Mouse (Mus musculus) hematopoietic multipotent progenitor cell, adult 10-12 weeks (in vitro differentiated cells): ENCODE measurements around the gene Gm47959. TPM values are rescaled to one million over a fixed set of nuclear protein-coding genes. Genes with fewer than 3 reads are reported as not detected.

Experiments
- polyA plus RNA-seq: library from polyadenylated mRNA; stranded (reverse); fragments of >175 nt; gene quantifications from 2 replicates; pipeline ENCODE4 v1.2.3, GENCODE M21; 2012; ENCODE audit warnings: low replicate concordance

The Gm47959 gene
- polyA plus RNA-seq, result not detected in 2 replicates

DNA sequence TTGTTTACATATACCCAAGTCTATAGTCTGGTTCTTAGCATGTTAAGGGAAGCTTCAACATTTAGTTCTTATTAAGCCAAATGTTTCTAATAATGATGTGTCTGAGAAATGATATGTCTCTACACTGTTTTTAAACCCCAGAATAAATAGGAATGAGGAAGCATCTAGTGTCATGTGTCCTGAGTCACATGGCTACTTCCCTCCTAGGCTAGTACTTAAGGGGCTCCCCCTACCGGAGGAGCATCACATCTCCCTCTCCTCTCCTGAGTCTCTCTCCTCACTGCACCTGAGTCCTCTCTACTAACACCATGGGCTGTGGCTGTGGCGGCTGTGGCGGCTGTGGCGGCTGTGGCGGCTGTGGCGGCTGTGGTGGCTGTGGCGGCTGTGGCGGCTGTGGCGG is at the start of gene Gm47959:
Gene Gm47959, plus strand, starts transcription at position 243 of the 400 bp plus-strand sequence.

GRCm38 (mm10) chr1:82955913-82956312 is 44.4 kb upstream of the Gm47959 start, which contains the start of gene Gm7544:
Gene Gm7544, minus strand, starts transcription at chr1:82956013.

GRCm38 (mm10) chr1:82959870-82960385 is 40.4 kb upstream of the Gm47959 start, which contains the start of gene Gm47955:
Gene Gm47955, plus strand, starts transcription at chr1:82960286.

GRCm38 (mm10) chr1:83038109-83038672 is 37.8 kb downstream of the Gm47959 start, which contains the start of gene Slc19a3:
Gene Slc19a3, minus strand, starts transcription at chr1:83038448.

DNA sequence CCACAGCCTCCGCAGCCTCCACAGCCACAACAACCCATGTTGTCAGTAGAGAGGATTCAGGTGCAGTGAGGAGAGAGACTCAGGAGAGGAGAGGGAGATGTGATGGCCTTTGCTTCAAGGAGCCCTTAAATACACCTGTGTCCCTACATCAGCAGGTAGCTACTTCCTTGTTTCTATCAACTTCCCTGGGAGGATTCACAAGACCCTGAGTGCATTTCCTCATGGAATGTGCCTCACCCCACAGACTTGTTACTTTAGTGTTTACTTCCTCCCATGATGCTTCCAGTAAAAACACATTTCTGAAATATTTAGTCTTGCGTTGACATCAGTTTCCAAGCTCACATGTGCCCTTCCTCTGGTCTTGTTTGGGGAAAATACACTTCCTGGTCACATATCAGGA is 42.0 kb downstream of the Gm47959 start, which contains the start of gene Krtap28-10:
Gene Krtap28-10, minus strand, starts transcription at position 101 of the 400 bp plus-strand sequence.

GRCm38 (mm10) chr1:83044882-83045427 is 44.6 kb downstream of the Gm47959 start, which contains the start of gene Gm47969:
Gene Gm47969, plus strand, starts transcription at chr1:83044932.

Other genes starting within 250 kb of the Gm47959 start
- gene Tm4sf20, start 232.1 kb upstream of the Gm47959 start, polyA plus RNA-seq, result not detected in 2 replicates
- gene Gm47791, start 229.3 kb upstream of the Gm47959 start, polyA plus RNA-seq, result not detected in 2 replicates
- 16.3 and 16.5 TPM in 2 replicates for gene Agfg1, start 161.1 kb upstream of the Gm47959 start, polyA plus RNA-seq
- 0.26 TPM in 1 of 2 replicates, not detected in the other for gene A030005L19Rik, start 87.2 kb upstream of the Gm47959 start, polyA plus RNA-seq
- gene A030014E15Rik, start 75.6 kb upstream of the Gm47959 start, polyA plus RNA-seq, result not detected in 2 replicates
- not detected in 2 replicates for gene Gm6217, start 69.1 kb upstream of the Gm47959 start, polyA plus RNA-seq
- gene A030003K21Rik, start 57.2 kb upstream of the Gm47959 start, polyA plus RNA-seq, result not detected in 2 replicates
- not detected in 2 replicates for gene Gm7544, start 44.5 kb upstream of the Gm47959 start, polyA plus RNA-seq
- not detected in 2 replicates for gene Gm47955, start 40.3 kb upstream of the Gm47959 start, polyA plus RNA-seq
- gene Slc19a3, start 37.9 kb downstream of the Gm47959 start, polyA plus RNA-seq, result 0.11 TPM in 1 of 2 replicates, not detected in the other
- gene Krtap28-10, start 41.9 kb downstream of the Gm47959 start, polyA plus RNA-seq, result not detected in 2 replicates
- gene Gm47969, start 44.4 kb downstream of the Gm47959 start, polyA plus RNA-seq, result not detected in 2 replicates
- not detected in 2 replicates for gene A030005K14Rik, start 58.8 kb downstream of the Gm47959 start, polyA plus RNA-seq
- not detected in 2 replicates for gene Krtap28-13, start 60.4 kb downstream of the Gm47959 start, polyA plus RNA-seq
- not detected in 2 replicates for gene Ccl20, start 116.2 kb downstream of the Gm47959 start, polyA plus RNA-seq
- gene Daw1, start 159.2 kb downstream of the Gm47959 start, polyA plus RNA-seq, result not detected in 2 replicates